In genomic region chr2:28699361-28700335, GRCm38 (mm10) we compare ENCODE assay signal across 8 mouse cellular contexts. TPM values are rescaled to one million over a fixed set of nuclear protein-coding genes. Genes with fewer than 3 reads are reported as not detected.
DNase-seq lines count a peak whose midpoint lies in the region; ATAC-seq and TF ChIP-seq lines count a peak whose summit lies in the region.

TSS of gene Spaca9 (minus strand) at chr2:28699727.
TSS of gene Ak8 (plus strand) at chr2:28700164.

- peak within 1 kb of the TSS; percentile 64 for H3K4me3 ChIP-seq in erythroblast, embryonic 14.5 days (replicated peaks)
- H3K4me3 ChIP-seq in embryonic facial prominence, embryonic 10.5 days = peak within 1 kb of the TSS; percentile 75
- H3K4me3 ChIP-seq in heart, adult 2 months = peak within 1 kb of the TSS; percentile 66
- peak within 1 kb of the TSS; percentile 67 for H3K4me3 ChIP-seq in limb, embryonic 13.5 days
- H3K4me3 ChIP-seq in midbrain, embryonic 16.5 days (ENCODE audit: low read depth, low read length) = peak within 1 kb of the TSS; percentile 56
- peak within 1 kb of the TSS; percentile 56 for H3K4me3 ChIP-seq in spleen, adult 2 months (ENCODE audit: extremely low read depth, insufficient read depth, insufficient read length)

- peak within 1 kb of the TSS; percentile 82 for H3K27ac ChIP-seq in embryonic facial prominence, embryonic 10.5 days (replicated peaks)
- no peak within 1 kb of the TSS for H3K27ac ChIP-seq in heart, adult 2 months
- H3K27ac ChIP-seq in limb, embryonic 13.5 days = peak within 1 kb of the TSS; percentile 39; the same call in 1 of the 2 replicates
- peak within 1 kb of the TSS; percentile 76 for H3K27ac ChIP-seq in midbrain, embryonic 16.5 days (ENCODE audit: low read length)
- H3K27ac ChIP-seq in spleen, adult 2 months (ENCODE audit: insufficient read depth, low read length) = peak within 1 kb of the TSS; percentile 68

- TF ChIP-seq POLR2A in heart, adult 2 months (IDR thresholded peaks at IDR 0.05; ENCODE audit: insufficient read depth, low read depth, low read length) = no peak
- TF ChIP-seq POLR2A in spleen, adult 2 months (IDR thresholded peaks at IDR 0.05; ENCODE audit: low read depth, low read length) = no peak

- H3K4me1 ChIP-seq in erythroblast, embryonic 14.5 days (ENCODE audit: control insufficient read depth) = peaks cover 38% of the 10 kb centered on the region
- H3K4me1 ChIP-seq in embryonic facial prominence, embryonic 10.5 days = peaks cover 33% of the 10 kb centered on the region
- no peaks in the 10 kb centered on the region for H3K4me1 ChIP-seq in heart, adult 2 months (ENCODE audit: control insufficient read depth, insufficient read depth, low read length)
- H3K4me1 ChIP-seq in limb, embryonic 13.5 days = peaks cover 12% of the 10 kb centered on the region
- H3K4me1 ChIP-seq in midbrain, embryonic 16.5 days (ENCODE audit: control insufficient read depth, insufficient read depth, low read length) = peaks cover 12% of the 10 kb centered on the region
- H3K4me1 ChIP-seq in spleen, adult 2 months (ENCODE audit: control insufficient read depth, insufficient read depth, insufficient read length) = peaks cover 11% of the 10 kb centered on the region; the same call in 1 of the 2 replicates

- peak within 1 kb of the TSS; percentile 60 for H3K9ac ChIP-seq in heart, adult 2 months (ENCODE audit: low read depth, low read length)
- H3K9ac ChIP-seq in limb, embryonic 13.5 days = peak within 1 kb of the TSS; percentile 74
- H3K9ac ChIP-seq in midbrain, embryonic 16.5 days (ENCODE audit: low read depth, low read length) = peak within 1 kb of the TSS; percentile 82

- peaks cover 28% of the 10 kb centered on the region for H3K27me3 ChIP-seq in erythroblast, embryonic 14.5 days (ENCODE audit: control insufficient read depth)
- no peaks in the 10 kb centered on the region for H3K27me3 ChIP-seq in embryonic facial prominence, embryonic 10.5 days (replicated peaks; ENCODE audit: low read depth, poor library complexity, severe bottlenecking)
- no peaks in the 10 kb centered on the region for H3K27me3 ChIP-seq in heart, adult 2 months (ENCODE audit: control insufficient read depth, insufficient read depth, low read length)
- H3K27me3 ChIP-seq in limb, embryonic 13.5 days = no peaks in the 10 kb centered on the region
- no peaks in the 10 kb centered on the region for H3K27me3 ChIP-seq in midbrain, embryonic 16.5 days (ENCODE audit: control insufficient read depth, insufficient read depth, low read depth, low read length)
- H3K27me3 ChIP-seq in spleen, adult 2 months (ENCODE audit: control insufficient read depth, insufficient read depth, low read length) = no peaks in the 10 kb centered on the region

- H3K79me2 ChIP-seq in heart, adult 2 months (replicated peaks; ENCODE audit: control insufficient read depth, insufficient read depth, low read length) = no peaks in the 10 kb centered on the region

- no peak for TF ChIP-seq CTCF in heart, adult 2 months (IDR thresholded peaks at IDR 0.05)
- TF ChIP-seq CTCF in spleen, adult 2 months (IDR thresholded peaks at IDR 0.05; ENCODE audit: extremely low read depth, insufficient read depth, insufficient read length, insufficient replicate concordance) = no peak

- 1% methylated on average over 53 of the region's 53 CpGs for WGBS in embryonic facial prominence, embryonic 10.5 days
- WGBS in heart, adult 2 months = under 1% methylated on average over 53 of the region's 53 CpGs
- WGBS in limb, embryonic 13.5 days = under 1% methylated on average over 53 of the region's 53 CpGs
- under 1% methylated on average over 53 of the region's 53 CpGs for WGBS in midbrain, embryonic 16.5 days
- WGBS in spleen, adult 2 months = 3% methylated on average over 53 of the region's 53 CpGs

- no peaks in the 10 kb centered on the region for H3K36me3 ChIP-seq in erythroblast, embryonic 14.5 days (ENCODE audit: control insufficient read depth)
- no peaks in the 10 kb centered on the region for H3K36me3 ChIP-seq in embryonic facial prominence, embryonic 10.5 days (replicated peaks)
- H3K36me3 ChIP-seq in heart, adult 2 months (ENCODE audit: control insufficient read depth, insufficient read depth, low read length) = no peaks in the 10 kb centered on the region
- H3K36me3 ChIP-seq in limb, embryonic 13.5 days = no peaks in the 10 kb centered on the region
- H3K36me3 ChIP-seq in midbrain, embryonic 16.5 days (ENCODE audit: control insufficient read depth, insufficient read depth, low read length) = no peaks in the 10 kb centered on the region
- no peaks in the 10 kb centered on the region for H3K36me3 ChIP-seq in spleen, adult 2 months (ENCODE audit: control insufficient read depth, insufficient read depth, low read length)

- peak within 1 kb of the TSS; percentile 89 for H3K4me2 ChIP-seq in limb, embryonic 13.5 days (replicated peaks)
- peak within 1 kb of the TSS; percentile 98 for H3K4me2 ChIP-seq in midbrain, embryonic 16.5 days (ENCODE audit: low read length)

- no peak for ATAC-seq in erythroblast, adult 5-6 weeks (replicated peaks; ENCODE audit: low FRiP score, poor library complexity, severe bottlenecking)
- peak; percentile 86 for ATAC-seq in limb, embryonic 13.5 days (ENCODE audit: low FRiP score, low read depth)
- peak; percentile 87 for ATAC-seq in midbrain, embryonic 16.5 days

- intact Hi-C loops in heart, adult 2 months (cut with DNase I) = no loop called here

- peak; percentile 90 for DNase-seq in embryonic facial prominence, embryonic 10.5 days (ENCODE audit: low spot score)
- DNase-seq in heart, adult 2 months = peak; percentile 77 to 81
- peak; percentile 44 to 62 for DNase-seq in kidney, adult 8-10 months
- peak in 1 of 2 experiments; percentile 72 for DNase-seq in spleen, adult 2 months (ENCODE audit: low read depth in 1 of 2, low spot score in 2 of 2)

- no peaks in the 10 kb centered on the region for H3K9me3 ChIP-seq in erythroblast, embryonic 14.5 days (ENCODE audit: control insufficient read depth, low read length)
- H3K9me3 ChIP-seq in embryonic facial prominence, embryonic 10.5 days = no peaks in the 10 kb centered on the region
- no peaks in the 10 kb centered on the region for H3K9me3 ChIP-seq in limb, embryonic 13.5 days
- no peaks in the 10 kb centered on the region for H3K9me3 ChIP-seq in midbrain, embryonic 16.5 days (replicated peaks; ENCODE audit: control insufficient read depth, low read length, poor library complexity, severe bottlenecking)

- TF ChIP-seq EP300 in heart, adult 2 months (IDR thresholded peaks at IDR 0.05; ENCODE audit: insufficient read depth, low read depth, low read length) = no peak

RNA-seq across cellular contexts. Expression of gene Spaca9, which starts in this region (rescaled TPM):
- not detected in 2 replicates for polyA plus RNA-seq in erythroblast, embryonic 14.5 days (2012)
- not detected in 2 replicates for total RNA-seq in erythroblast, adult 5-6 weeks (2015; ENCODE audit: low replicate concordance)
- 0.85 TPM in 1 of 2 replicates, not detected in the other for total RNA-seq in erythroblast, adult 5-6 weeks (2017; ENCODE audit: low replicate concordance)
- 2.6 and 3.2 TPM in 2 replicates for polyA plus RNA-seq in embryonic facial prominence, embryonic 10.5 days (2016; fragmentation: Nextera tagmentation; extraction: Ambion mirVana)
- not detected for total RNA-seq in heart, adult 2 months (2021)
- polyA plus RNA-seq in heart, adult 2 months (2012; rRNA removed) = 0.50 and 1.7 TPM in 2 replicates
- 1.7 and 2.0 TPM in 2 replicates for polyA plus RNA-seq in limb, embryonic 13.5 days (2015; fragmentation: Nextera tagmentation; extraction: Ambion mirVana)
- 1.8 and 2.8 TPM in 2 replicates for polyA plus RNA-seq in midbrain, embryonic 16.5 days (2015; fragmentation: Nextera tagmentation; extraction: Ambion mirVana)
- 2.4 and 5.0 TPM in 2 replicates for polyA plus RNA-seq in spleen, adult 2 months (2012; rRNA removed)

RNA-seq across cellular contexts. Expression of gene Ak8, which starts in this region (rescaled TPM):
- not detected in 2 replicates for polyA plus RNA-seq in erythroblast, embryonic 14.5 days (2012)
- total RNA-seq in erythroblast, adult 5-6 weeks (2015; ENCODE audit: low replicate concordance) = not detected in 2 replicates
- not detected in 2 replicates for total RNA-seq in erythroblast, adult 5-6 weeks (2017; ENCODE audit: low replicate concordance)
- 0.70 and 1.1 TPM in 2 replicates for polyA plus RNA-seq in embryonic facial prominence, embryonic 10.5 days (2016; fragmentation: Nextera tagmentation; extraction: Ambion mirVana)
- not detected for total RNA-seq in heart, adult 2 months (2021)
- polyA plus RNA-seq in heart, adult 2 months (2012; rRNA removed) = 0.18 and 0.59 TPM in 2 replicates
- 0.74 and 0.75 TPM in 2 replicates for polyA plus RNA-seq in limb, embryonic 13.5 days (2015; fragmentation: Nextera tagmentation; extraction: Ambion mirVana)
- 3.4 and 4.5 TPM in 2 replicates for polyA plus RNA-seq in midbrain, embryonic 16.5 days (2015; fragmentation: Nextera tagmentation; extraction: Ambion mirVana)
- 0.69 and 0.94 TPM in 2 replicates for polyA plus RNA-seq in spleen, adult 2 months (2012; rRNA removed)
